Mouse (Mus musculus): ENCODE results near the gene Gm20817.
"Not testable (repeated sequence)": the region's sequence is repeated elsewhere in the genome, so short reads cannot be mapped to it uniquely, and the experiment has no call there.

Gene Gm20817

DNA sequence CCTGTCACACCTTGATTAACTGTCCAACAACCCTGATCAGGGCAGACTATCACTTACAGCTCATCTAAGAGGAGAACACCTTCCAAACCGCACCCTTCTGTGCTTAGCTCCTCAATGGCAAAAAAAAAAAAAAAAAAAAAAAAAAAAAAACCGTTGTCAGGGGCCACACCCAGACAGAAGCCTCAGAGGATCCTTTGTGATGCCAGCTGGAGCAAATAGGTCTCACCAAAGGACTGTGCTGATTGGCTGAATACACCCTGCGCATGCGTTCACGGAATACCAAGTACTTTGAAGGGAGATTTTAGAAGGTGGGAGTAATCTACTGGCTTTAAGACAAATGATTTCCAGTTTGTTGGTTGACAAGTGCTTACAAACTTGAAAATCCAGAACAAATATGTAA, at the start of gene Gm20817:
Gene Gm20817, minus strand, starts transcription at position 101 of the 400 bp plus-strand sequence.
- not testable (repeated sequence) for DNase-seq
